Mouse (Mus musculus) testis, postnatal 14 days (tissue): ENCODE results near the gene Rhbdl1.
"Not testable (repeated sequence)": the region's sequence is repeated elsewhere in the genome, so short reads cannot be mapped to it uniquely, and the experiment has no call there.

Source experiments
- DNase-seq: peaks from one replicate; pipeline ENCODE4 v3.0.0; 2021; ENCODE audit warnings: low spot score

Rhbdl1 gene

DNA sequence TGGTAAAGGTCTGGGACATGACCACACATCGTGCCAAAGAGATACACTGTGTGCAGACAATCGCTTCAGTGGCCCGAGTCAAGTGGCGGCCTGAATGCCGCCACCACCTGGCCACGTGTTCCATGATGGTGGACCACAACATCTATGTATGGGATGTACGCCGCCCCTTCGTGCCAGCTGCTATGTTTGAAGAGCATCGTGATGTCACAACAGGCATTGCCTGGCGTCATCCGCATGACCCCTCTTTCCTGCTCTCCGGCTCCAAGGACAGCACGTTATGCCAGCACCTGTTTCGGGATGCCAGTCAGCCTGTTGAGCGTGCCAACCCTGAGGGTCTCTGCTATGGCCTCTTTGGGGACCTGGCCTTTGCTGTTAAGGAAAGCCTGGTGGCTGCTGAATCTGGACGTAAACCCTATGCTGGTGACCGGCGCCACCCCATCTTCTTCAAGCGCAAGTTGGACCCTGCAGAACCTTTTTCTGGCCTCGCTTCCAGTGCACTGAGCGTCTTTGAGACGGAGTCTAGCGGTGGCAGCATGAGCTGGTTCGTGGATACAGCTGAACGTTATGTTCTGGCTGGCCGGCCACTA is 11.0 kb downstream of the Rhbdl1 start:
- no peak for DNase-seq

GRCm38 (mm10) chr17:25825311-25825710 is 11.8 kb downstream of the Rhbdl1 start:
- no peak for DNase-seq

DNA sequence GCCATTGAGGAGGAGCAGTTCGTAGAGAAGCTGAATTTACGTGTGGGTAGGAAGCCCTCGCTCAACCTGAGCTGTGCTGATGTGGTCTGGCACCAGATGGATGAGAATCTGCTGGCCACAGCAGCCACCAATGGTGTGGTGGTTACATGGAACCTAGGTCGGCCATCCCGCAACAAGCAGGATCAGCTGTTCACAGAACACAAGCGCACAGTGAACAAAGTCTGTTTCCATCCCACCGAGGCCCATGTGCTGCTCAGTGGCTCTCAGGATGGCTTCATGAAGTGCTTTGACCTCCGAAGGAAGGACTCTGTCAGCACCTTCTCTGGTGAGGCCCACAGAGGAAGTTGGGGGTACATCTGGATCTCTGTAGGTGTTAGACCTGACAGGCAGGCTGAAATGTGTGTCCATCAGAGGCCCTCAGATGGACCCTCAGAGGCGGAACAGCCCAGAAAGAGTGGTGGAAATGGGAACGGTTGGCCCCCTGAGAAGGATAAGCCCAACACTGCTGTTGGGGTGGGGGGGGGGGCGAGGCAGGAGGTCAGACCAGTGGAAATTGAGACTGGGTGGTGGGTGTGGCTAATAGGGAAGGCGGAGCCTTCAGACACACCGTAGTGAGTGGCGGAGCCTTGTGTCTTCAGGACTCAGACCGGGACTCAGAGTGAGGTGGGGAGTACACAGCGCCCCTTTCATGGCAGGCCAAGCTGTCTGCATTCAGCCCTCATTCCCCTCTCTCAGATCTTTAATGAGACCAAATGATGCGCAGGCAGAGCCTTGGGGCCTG is 12.5 kb downstream of the Rhbdl1 start:
- no peak for DNase-seq

DNA sequence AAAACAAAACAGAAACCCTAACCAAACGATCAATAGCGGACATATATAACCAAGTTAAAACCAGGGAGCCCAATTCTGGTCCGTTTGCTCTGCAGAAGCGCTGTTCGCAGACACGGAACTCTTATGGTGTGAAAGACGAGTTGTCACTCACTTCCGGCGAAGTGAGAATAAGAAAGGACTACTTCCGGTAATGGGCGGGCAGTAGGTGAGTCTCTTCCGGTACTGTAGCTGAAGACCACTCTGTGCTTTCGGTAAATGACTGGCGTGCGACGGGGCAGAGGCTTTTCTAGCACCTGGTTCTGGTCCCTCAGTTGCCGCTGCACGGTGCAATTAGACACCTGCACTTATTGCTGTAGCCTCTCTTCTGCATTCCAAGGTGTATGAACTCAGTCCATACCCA is 13.6 kb downstream of the Rhbdl1 start, which contains the start of gene Wdr24:
Wdr24 (plus strand) TSS at position 176 of the 400 bp plus-strand sequence.
- peak; percentile 86 for DNase-seq

GRCm38 (mm10) chr17:25818851-25819780 is 18.0 kb downstream of the Rhbdl1 start:
- DNase-seq, result no peak

DNA sequence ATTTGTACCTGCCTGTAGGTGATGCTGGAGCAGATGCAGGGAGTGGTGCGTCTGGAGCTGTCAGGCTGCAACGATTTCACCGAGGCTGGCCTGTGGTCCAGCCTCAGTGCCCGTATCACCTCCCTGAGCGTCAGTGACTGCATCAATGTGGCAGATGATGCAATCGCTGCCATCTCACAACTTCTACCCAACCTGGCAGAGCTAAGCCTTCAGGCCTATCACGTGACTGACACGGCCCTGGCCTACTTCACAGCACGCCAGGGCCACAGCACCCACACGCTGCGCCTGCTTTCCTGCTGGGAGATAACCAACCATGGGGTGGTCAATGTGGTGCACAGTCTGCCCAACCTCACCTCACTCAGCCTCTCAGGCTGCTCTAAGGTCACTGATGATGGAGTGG is 19.4 kb downstream of the Rhbdl1 start:
- DNase-seq, result no peak

GRCm38 (mm10) chr17:25813471-25813870 is 23.6 kb downstream of the Rhbdl1 start:
- peak; percentile 78 for DNase-seq

DNA sequence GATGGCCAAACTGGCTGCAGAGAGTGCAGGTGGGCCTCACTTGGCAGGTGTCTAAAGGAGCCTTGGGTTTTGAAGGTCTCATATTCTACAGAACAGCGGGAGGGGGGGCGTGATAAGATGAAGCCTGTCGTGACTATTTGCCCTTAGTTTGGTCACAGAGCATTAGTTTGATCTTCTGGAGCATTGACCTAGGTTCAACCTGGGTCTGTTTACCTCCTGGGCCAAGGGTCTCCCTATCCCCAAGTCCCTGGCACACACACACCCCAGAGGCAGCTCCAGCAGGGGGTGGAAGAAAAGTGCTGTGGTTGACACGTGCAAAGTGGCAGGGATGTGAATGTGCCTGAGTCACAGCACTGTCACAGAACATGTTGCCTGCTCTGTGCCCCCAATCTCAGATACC is 26.2 kb downstream of the Rhbdl1 start:
- DNase-seq, result no peak

DNA sequence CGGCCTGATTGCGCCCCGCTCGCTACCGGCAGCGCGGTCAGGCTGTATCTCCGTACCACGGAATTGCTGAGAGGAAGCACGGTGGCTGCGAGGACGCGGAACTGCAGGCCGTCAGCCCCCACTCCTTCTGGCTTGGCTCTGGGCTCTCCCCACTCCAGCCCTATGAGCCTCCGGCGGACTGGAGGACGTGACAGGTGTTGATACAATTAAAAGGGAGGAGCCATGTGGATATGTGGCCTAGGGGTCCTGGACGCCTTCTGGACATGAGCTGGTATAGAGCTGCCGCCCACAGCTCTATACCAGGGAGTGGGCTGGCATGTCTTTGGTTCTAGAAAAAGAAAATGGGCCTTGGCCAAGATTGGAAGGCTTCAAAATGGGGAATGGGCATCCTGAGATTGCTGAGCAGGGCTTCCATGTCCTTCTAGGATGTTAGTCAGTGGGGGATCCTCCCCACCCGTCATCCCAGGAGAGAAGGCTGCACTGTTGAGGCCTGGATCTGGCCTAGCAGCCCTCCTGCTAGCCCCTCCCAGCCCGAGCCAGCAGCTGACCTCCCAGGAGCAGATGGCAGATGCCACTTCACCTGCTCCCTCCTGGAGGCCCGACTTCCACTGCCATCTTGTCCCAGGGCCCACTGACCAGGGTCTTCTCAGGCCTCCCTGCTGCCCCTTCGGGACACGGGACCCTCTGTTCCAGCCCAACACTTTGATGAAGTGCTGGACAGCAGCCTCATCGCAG is 27.3 kb downstream of the Rhbdl1 start:
- no peak for DNase-seq

DNA sequence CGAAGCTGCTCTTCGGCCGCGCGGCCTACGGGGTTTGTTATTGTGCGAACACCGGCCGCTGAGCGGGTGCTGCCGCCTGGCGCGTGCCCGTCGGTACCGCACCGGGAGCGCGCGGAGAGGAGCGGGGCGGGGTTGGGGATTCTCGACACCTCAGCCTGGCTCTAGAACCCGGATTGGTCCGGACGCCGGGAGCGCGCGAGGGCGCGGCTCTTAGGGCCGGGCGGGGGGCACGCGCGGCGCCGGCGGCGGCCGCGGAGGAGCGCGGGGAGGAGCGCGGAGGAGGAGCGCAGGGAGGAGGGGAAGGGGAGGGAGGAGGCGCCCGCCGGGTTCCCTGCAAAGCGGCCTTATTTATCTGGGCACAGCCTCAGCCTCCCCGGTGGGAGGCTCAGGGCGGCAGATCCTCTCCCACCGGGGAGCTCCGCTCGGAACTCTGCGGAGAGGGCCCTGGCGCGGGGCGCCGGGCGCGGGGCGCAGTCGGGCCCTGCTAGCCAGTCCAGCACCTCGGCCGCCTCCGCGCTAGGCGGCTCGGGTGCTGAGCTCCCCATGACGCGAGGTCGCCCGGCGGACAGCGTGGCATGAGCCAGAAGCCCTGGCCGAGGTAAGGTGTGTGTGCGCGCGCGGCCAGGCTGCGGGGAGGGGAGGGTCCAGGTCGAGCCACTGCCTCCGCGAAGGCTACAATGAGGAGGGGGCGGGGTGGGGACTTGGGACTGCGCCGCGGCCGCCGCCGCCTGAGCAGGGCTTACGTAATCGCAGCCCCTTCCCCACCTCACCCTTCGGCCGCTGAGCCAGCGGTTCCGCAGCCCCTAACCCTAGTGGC is 28.1 kb downstream of the Rhbdl1 start, which contains the start of gene Fbxl16:
Fbxl16 (plus strand) TSS at position 297 of the 817 bp plus-strand sequence.
- DNase-seq, result peak; percentile 70

DNA sequence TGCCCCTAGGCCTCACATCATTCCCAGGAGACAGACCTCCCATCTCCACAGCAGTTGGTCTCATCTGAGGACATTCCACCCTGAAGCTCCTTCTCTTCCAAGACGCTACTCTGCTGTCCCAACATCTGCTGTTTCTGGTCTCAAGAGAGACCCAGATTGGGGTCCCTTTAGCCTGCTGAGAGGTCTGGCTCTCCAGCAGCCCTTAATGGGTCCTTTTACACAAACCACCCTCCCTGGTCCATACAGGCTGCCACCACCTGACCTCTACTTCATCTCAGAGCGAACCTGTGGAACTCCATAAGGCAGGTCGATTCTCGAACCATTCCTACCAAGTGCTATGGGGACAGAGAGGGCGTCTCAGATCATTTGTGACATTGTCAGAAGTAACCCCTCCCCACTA is 29.1 kb downstream of the Rhbdl1 start:
- DNase-seq, result no peak

DNA sequence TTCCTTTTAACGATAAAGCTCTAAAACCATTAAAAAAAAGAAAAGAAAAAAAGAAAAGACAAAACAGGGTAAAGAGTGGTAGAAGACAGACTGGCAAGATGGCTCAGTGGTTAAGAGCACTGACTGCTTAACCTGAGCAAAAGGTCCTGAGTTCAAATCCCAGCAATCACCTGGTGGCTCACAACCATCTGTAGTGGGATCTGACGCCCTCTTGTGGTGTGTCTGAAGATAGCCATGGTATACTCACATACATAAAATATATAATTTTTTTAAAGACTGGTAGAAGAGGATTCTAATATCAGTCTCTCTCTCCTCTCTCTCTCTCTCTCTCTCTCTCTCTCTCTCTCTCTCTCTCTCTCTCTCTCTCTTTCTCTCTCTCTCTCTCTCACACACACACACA is 29.6 kb downstream of the Rhbdl1 start:
- not testable (repeated sequence) for DNase-seq

GRCm38 (mm10) chr17:25806507-25806906 is 30.6 kb downstream of the Rhbdl1 start:
- no peak for DNase-seq

DNA sequence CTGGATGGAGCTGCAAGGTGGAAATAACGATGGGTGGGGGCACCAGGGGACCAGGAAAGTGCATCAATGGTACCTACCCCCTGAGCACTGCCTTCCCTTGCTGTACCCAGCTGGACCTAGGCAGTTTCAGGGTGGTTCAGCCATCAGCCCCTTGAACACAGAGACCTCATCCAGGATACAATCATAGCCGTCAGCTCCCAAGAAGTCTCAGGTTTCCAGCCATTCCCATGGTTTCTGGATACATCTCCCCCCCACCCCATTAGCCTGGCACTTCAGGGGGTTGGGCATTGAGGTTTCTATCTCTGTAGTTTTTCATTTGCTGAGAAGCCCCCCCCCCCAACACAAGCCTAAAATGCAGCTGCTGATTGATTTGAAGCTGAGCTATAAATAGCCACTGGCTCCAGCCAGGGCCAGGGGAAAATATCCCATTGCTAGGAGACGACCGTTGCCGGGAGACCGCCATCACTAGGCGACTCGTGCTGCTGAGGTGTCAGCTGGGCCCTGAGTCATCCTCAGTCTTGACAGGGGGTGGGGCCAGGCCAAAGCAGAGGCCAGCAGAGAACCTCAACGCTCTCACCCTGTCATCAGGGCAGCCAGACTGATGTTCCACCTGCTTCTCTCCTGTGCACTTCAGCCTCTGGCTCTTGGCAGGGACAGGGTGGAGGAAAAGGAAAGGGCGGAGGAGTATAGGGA is 34.1 kb downstream of the Rhbdl1 start:
- no peak for DNase-seq

GRCm38 (mm10) chr17:25801029-25801428 is 36.1 kb downstream of the Rhbdl1 start:
- no peak for DNase-seq

GRCm38 (mm10) chr17:25796951-25797369 is 40.1 kb downstream of the Rhbdl1 start, which contains the start of gene Metrn:
Gene Metrn (minus strand): TSS chr17:25797136.
- DNase-seq, result peak; percentile 89

DNA sequence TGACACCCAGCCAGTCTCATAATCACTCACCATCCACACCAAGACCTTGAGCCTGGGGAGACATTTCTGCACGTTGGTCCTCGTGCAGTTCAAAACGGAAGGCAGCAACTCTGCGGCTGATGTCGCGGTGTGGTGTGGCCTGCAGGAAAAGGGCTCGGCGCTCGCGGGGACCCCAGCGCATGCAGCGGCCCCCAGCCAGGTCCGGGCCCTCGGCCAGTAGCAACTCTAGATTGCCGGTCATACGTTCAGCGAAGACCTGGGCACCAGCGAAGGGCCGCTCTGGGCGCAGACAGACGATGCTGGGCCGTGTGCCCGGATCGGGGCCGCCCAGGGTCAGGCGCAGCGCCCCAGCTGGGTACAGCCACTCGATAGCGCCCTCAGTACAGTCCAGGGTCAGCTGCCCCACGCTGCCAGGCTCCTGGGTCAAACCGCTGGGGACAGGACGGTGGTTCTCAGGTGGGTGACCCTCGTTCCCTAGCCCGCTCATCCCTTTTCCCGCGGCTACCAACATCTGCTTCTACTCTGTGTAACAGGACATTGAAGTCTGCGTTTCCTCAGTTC is 40.8 kb downstream of the Rhbdl1 start:
- no peak for DNase-seq

- no peak for DNase-seq
Observed at GRCm38 (mm10) chr17:25795609-25796092, 41.4 kb downstream of the Rhbdl1 start, which contains the start of gene AC134908.4. Gene AC134908.4 (minus strand): TSS chr17:25795659.

GRCm38 (mm10) chr17:25794998-25795397 is 42.1 kb downstream of the Rhbdl1 start:
- no peak for DNase-seq

DNA sequence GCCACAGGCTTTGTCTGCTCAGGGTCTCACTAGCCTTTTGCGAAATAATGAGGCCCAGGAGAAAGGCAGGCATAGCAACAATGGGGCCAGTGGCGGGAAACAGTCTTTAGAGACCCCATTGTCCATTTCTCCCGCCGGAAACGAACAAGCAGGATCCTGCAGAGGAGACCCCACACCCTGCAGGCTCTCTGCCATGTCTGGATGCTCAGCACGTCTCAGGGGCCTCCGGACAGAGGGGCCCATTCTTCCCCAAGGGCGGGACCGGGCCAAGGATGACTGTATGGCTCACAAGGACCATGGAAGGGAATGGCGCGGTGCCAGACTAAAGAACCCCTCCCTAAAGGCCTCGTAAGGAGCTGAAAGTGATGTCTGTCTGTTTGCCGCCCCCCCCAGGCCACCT is 42.9 kb downstream of the Rhbdl1 start:
- no peak for DNase-seq
